Mouse (Mus musculus): ENCODE measurements around the gene Xirp1. TPM values are rescaled to one million over a fixed set of nuclear protein-coding genes. Genes with fewer than 3 reads are reported as not detected.

The Xirp1 gene
- total and polyA plus RNA-seq, 3 experiments, result not detected

- dilution Hi-C loops (cut with MboI; ENCODE audit: extremely low pct_ligation_motif_present, extremely low pct_unique_long_range_greater_than_20kb, low sequenced_read_pairs) (no loop called here), in situ Hi-C loops (cut with MboI; ENCODE audit: low pct_ligation_motif_present, low pct_unique_long_range_greater_than_20kb, low sequenced_read_pairs) (no loop called here)
- peaks cover 6% of the 10 kb centered on the region for H3K27me3 ChIP-seq (replicated peaks)
- DNase-seq (ENCODE audit: extremely low read depth), result no peak
- no peak overlapping the region for H3K27ac ChIP-seq (ENCODE audit: insufficient read depth, low read depth)
- H3K9ac ChIP-seq (ENCODE audit: insufficient read depth, low read depth), result no peak overlapping the region
- TF ChIP-seq RAD21 (IDR thresholded peaks at IDR 0.05; ENCODE audit: low read depth, low read length) (no peak), CHD2 (IDR thresholded peaks at IDR 0.05; ENCODE audit: low read length) (no peak), JUN (IDR thresholded peaks at IDR 0.05; ENCODE audit: insufficient read depth, low read depth, low read length) (no peak)
- no peak overlapping the region for H3K4me2 ChIP-seq (ENCODE audit: insufficient read depth, low read depth, poor library complexity, severe bottlenecking)
- H3K9me3 ChIP-seq (replicated peaks; ENCODE audit: low read length), result no peaks in the 10 kb centered on the region
- H3K36me3 ChIP-seq (replicated peaks in 1 of 2; ENCODE audit: control insufficient read depth in 1 of 2, insufficient read depth in 1 of 2, low read length in 1 of 2), result no peaks in the 10 kb centered on the region
- H3K79me2 ChIP-seq (replicated peaks; ENCODE audit: control insufficient read depth, extremely low read depth, insufficient read depth, poor library complexity, severe bottlenecking), result peaks cover 3% of the 10 kb centered on the region
- peaks cover 5 to 37% of the 10 kb centered on the region in 2 experiments; a peak in 3 of 4 replicates for H3K4me1 ChIP-seq (ENCODE audit: control insufficient read depth in 1 of 2, insufficient read depth in 2 of 2)
- no peak overlapping the region for H3K4me3 ChIP-seq (replicated peaks in 1 of 3; ENCODE audit: low read depth in 2 of 3, low read length in 2 of 3, poor library complexity in 1 of 3)
Measured at GRCm38 (mm10) chr9:119985881-119986574, 37.4 kb downstream of the Xirp1 start.

- Histone ChIP-seq H3K27ac (ENCODE audit: insufficient read depth, low read depth) (peak within 1 kb of the TSS; percentile 48), H3K27me3 (replicated peaks) (peaks cover 6% of the 10 kb centered on the region), H3K9ac (ENCODE audit: insufficient read depth, low read depth) (peak within 1 kb of the TSS; percentile 46; the same call in 1 of the 2 replicates), H3K36me3 (replicated peaks in 1 of 2; ENCODE audit: control insufficient read depth in 1 of 2, insufficient read depth in 1 of 2, low read length in 1 of 2) (no peaks in the 10 kb centered on the region), H3K79me2 (replicated peaks; ENCODE audit: control insufficient read depth, extremely low read depth, insufficient read depth, poor library complexity, severe bottlenecking) (peaks cover 17% of the 10 kb centered on the region), H3K9me3 (replicated peaks; ENCODE audit: low read length) (no peaks in the 10 kb centered on the region), H3K4me2 (ENCODE audit: insufficient read depth, low read depth, poor library complexity, severe bottlenecking) (peak within 1 kb of the TSS; percentile 89), H3K4me1 (ENCODE audit: control insufficient read depth in 1 of 2, insufficient read depth in 2 of 2) (peaks cover 13 to 50% of the 10 kb centered on the region in 2 experiments), H3K4me3 (replicated peaks in 1 of 3; ENCODE audit: low read depth in 2 of 3, low read length in 2 of 3, poor library complexity in 1 of 3) (peak within 1 kb of the TSS; percentile 73 to 90 (median 79))
- DNase-seq (ENCODE audit: extremely low read depth), result no peak
- in situ Hi-C loops (cut with MboI; ENCODE audit: low pct_ligation_motif_present, low pct_unique_long_range_greater_than_20kb, low sequenced_read_pairs), result no loop called here
- dilution Hi-C loops (cut with MboI; ENCODE audit: extremely low pct_ligation_motif_present, extremely low pct_unique_long_range_greater_than_20kb, low sequenced_read_pairs), result no loop called here
- TF ChIP-seq MAFK (IDR thresholded peaks at IDR 0.05; ENCODE audit: insufficient replicate concordance, low read length) (no peak), ZKSCAN1 (IDR thresholded peaks at IDR 0.05; ENCODE audit: borderline replicate concordance, low read depth, low read length) (no peak), PAX5 (IDR thresholded peaks at IDR 0.05; ENCODE audit: low read length) (no peak), IRF4 (IDR thresholded peaks at IDR 0.05; ENCODE audit: low read depth, low read length) (no peak), GABPA (IDR thresholded peaks at IDR 0.05; ENCODE audit: insufficient replicate concordance, low read depth, low read length) (no peak), MYC (IDR thresholded peaks at IDR 0.05; ENCODE audit: low read depth, low read length) (no peak), USF2 (conservative IDR thresholded peaks at IDR 0.05; ENCODE audit: low read depth, low read length) (no peak), ZNF384 (IDR thresholded peaks at IDR 0.05; ENCODE audit: low read depth, low read length) (no peak), TBP (conservative IDR thresholded peaks at IDR 0.05; ENCODE audit: low read depth, low read length) (no peak)
Measured at GRCm38 (mm10) chr9:119984536-119985011, 38.8 kb downstream of the Xirp1 start, which contains the start of gene Csrnp1. Gene Csrnp1, minus strand, starts transcription at chr9:119984658.
